Mouse (Mus musculus) midbrain, embryonic 15.5 days (tissue): Measurements from ENCODE around the gene Ereg. TPM values are rescaled to one million over a fixed set of nuclear protein-coding genes. Genes with fewer than 3 reads are reported as not detected.

Experiments
- ATAC-seq: fragments of 200-750 bp; cut with Nextera tagmentation; replicated peaks from 2 replicates; pipeline ENCODE4 v1.8.0; 2017; ENCODE audit warnings: moderate TSS enrichment
- H3K27ac ChIP-seq: fragments of 300-500 bp; sonication (generic); 2 replicates; pipeline ENCODE4 v1.5.1; 2015; ENCODE audit warnings: mild to moderate bottlenecking, inconsistent platforms
- H3K27me3 ChIP-seq: fragments of 300-500 bp; sonication (generic); replicated peaks from 2 replicates; pipeline ENCODE4 v1.6.1; 2015; ENCODE audit warnings: inconsistent platforms
- H3K36me3 ChIP-seq: fragments of 300-500 bp; sonication (generic); replicated peaks from 2 replicates; pipeline ENCODE4 v1.6.1; 2015; ENCODE audit warnings: inconsistent platforms
- H3K4me1 ChIP-seq: fragments of 300-500 bp; sonication (generic); 2 replicates; pipeline ENCODE4 v1.6.1; 2015; ENCODE audit warnings: inconsistent platforms
- H3K4me2 ChIP-seq: fragments of 300-500 bp; sonication (generic); 2 replicates; pipeline ENCODE4 v1.6.1; 2015; ENCODE audit warnings: inconsistent platforms, mild to moderate bottlenecking, moderate library complexity
- H3K4me3 ChIP-seq: fragments of 300-500 bp; sonication (generic); 2 replicates; pipeline ENCODE4 v1.5.1; 2015; ENCODE audit warnings: mild to moderate bottlenecking, inconsistent platforms
- H3K9ac ChIP-seq: fragments of 300-500 bp; sonication (generic); 2 replicates; pipeline ENCODE4 v1.6.1; 2015; ENCODE audit warnings: mild to moderate bottlenecking, inconsistent platforms
- H3K9me3 ChIP-seq: fragments of 300-500 bp; sonication (generic); 2 replicates; pipeline ENCODE4 v1.6.1; 2016; ENCODE audit warnings: inconsistent platforms
- WGBS: fragments of 180-500 bp; shearing (Covaris S2); methylation state at CpG from one replicate; pipeline ENCODE4 v1.1.7; 2015; ENCODE audit warnings: mixed read lengths; 5-methylcytosine and 5-hydroxymethylcytosine counted together
- polyA plus RNA-seq: library from polyadenylated mRNA; unstranded; fragments of >200 nt; fragmentation: Nextera tagmentation; extraction: Ambion mirVana; gene quantifications from 2 replicates; pipeline ENCODE4 v1.2.1, GENCODE M21; 2015

Ereg gene
- polyA plus RNA-seq, 1 experiment from 2014 or later = not detected

DNA sequence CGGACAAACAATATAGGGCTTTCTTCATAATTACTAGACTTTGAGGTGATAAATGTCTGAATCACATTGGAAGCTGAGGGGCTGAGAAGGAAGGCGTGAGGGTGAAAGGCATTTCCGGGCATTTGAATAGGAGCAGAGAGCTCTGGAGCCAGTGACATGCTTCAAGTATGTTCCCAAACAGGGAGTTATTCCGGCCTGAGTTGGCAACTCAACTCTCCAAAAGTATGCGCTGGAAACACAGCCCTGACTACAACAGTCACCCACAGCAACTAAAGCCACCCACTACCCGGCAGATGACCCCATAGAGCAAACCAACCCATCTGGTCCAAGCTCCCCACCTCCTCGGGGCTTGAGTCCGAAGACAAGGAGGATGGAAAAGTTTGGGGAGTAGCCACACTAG is 396 bp upstream of the Ereg start:
- peak overlapping the region; percentile 29 for H3K4me3 ChIP-seq
- no peaks in the 10 kb centered on the region for H3K36me3 ChIP-seq
- H3K4me2 ChIP-seq = peak overlapping the region; percentile 53
- 0 out of 2 replicates have a peak, but pooled peaks cover 3% of the 10 kb centered on the region for H3K4me1 ChIP-seq
- H3K27ac ChIP-seq = no peak overlapping the region
- 45% methylated on average over 8 of the region's 8 CpGs for WGBS
- H3K9me3 ChIP-seq = no peaks in the 10 kb centered on the region
- H3K27me3 ChIP-seq = peaks cover 8% of the 10 kb centered on the region
- ATAC-seq = no peak
- no peak overlapping the region for H3K9ac ChIP-seq

DNA sequence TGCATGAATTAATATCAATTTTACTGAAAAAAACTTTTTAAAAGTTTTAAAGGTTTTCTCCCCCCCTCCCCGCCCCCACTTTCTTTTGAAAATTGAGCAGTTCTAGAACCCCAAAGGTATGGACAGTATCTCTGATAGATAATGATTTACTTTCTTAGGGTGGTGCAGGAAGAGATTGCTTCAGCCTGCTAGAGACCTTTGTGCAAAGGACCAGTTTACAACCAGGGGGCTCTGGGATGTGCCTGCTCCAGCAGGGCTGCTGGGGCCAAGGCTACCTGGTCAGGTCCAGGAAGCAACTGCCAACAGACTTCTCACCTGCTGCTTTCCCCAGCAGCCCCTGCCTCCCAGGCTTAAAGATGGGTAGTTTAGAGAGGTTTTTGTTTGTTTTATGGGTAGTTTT is 599 bp downstream of the Ereg start:
- H3K27me3 ChIP-seq = peaks cover 8% of the 10 kb centered on the region
- H3K36me3 ChIP-seq = no peaks in the 10 kb centered on the region
- H3K9ac ChIP-seq = no peak overlapping the region
- H3K27ac ChIP-seq = no peak overlapping the region
- 0 out of 2 replicates have a peak, but pooled peaks cover 3% of the 10 kb centered on the region for H3K4me1 ChIP-seq
- WGBS = 44% methylated on average over 1 of the region's 1 CpGs
- peak overlapping the region; percentile 53 for H3K4me2 ChIP-seq
- H3K9me3 ChIP-seq = no peaks in the 10 kb centered on the region
- peak overlapping the region; percentile 29; the same call in 1 of the 2 replicates for H3K4me3 ChIP-seq
- peak; percentile 20; the same call in 1 of the 2 replicates for ATAC-seq

GRCm38 (mm10) chr5:91083016-91083415 is 8.6 kb downstream of the Ereg start:
- Histone ChIP-seq H3K9me3 (no peaks in the 10 kb centered on the region), H3K9ac (no peak overlapping the region), H3K4me1 (no peaks in the 10 kb centered on the region), H3K4me3 (no peak overlapping the region), H3K27me3 (no peaks in the 10 kb centered on the region), H3K36me3 (no peaks in the 10 kb centered on the region), H3K4me2 (no peak overlapping the region), H3K27ac (no peak overlapping the region)
- 92% methylated on average over 5 of the region's 5 CpGs for WGBS
- no peak for ATAC-seq

GRCm38 (mm10) chr5:91085291-91085690 is 10.9 kb downstream of the Ereg start:
- Histone ChIP-seq H3K4me2 (no peak overlapping the region), H3K9ac (no peak overlapping the region), H3K27me3 (no peaks in the 10 kb centered on the region), H3K4me1 (no peaks in the 10 kb centered on the region), H3K36me3 (no peaks in the 10 kb centered on the region), H3K4me3 (no peak overlapping the region), H3K9me3 (no peaks in the 10 kb centered on the region), H3K27ac (no peak overlapping the region)
- 81% methylated on average over 5 of the region's 5 CpGs for WGBS
- ATAC-seq = no peak

GRCm38 (mm10) chr5:91090301-91090700 is 15.9 kb downstream of the Ereg start:
- no peaks in the 10 kb centered on the region for H3K27me3 ChIP-seq
- H3K9me3 ChIP-seq = no peaks in the 10 kb centered on the region
- WGBS = 79% methylated on average over 3 of the region's 3 CpGs
- no peaks in the 10 kb centered on the region for H3K4me1 ChIP-seq
- H3K36me3 ChIP-seq = no peaks in the 10 kb centered on the region
- no peak overlapping the region for H3K4me3 ChIP-seq
- no peak overlapping the region for H3K27ac ChIP-seq
- no peak overlapping the region for H3K9ac ChIP-seq
- ATAC-seq = no peak
- H3K4me2 ChIP-seq = no peak overlapping the region

- ATAC-seq = no peak
- WGBS = 91% methylated on average over 10 of the region's 10 CpGs
- H3K9ac ChIP-seq = no peak overlapping the region
- no peaks in the 10 kb centered on the region for H3K4me1 ChIP-seq
- H3K4me2 ChIP-seq = no peak overlapping the region
- no peaks in the 10 kb centered on the region for H3K27me3 ChIP-seq
- H3K27ac ChIP-seq = no peak overlapping the region
- no peaks in the 10 kb centered on the region for H3K36me3 ChIP-seq
- H3K9me3 ChIP-seq = no peaks in the 10 kb centered on the region
- no peak overlapping the region for H3K4me3 ChIP-seq
Observed at GRCm38 (mm10) chr5:91097911-91098614, 23.6 kb downstream of the Ereg start.

DNA sequence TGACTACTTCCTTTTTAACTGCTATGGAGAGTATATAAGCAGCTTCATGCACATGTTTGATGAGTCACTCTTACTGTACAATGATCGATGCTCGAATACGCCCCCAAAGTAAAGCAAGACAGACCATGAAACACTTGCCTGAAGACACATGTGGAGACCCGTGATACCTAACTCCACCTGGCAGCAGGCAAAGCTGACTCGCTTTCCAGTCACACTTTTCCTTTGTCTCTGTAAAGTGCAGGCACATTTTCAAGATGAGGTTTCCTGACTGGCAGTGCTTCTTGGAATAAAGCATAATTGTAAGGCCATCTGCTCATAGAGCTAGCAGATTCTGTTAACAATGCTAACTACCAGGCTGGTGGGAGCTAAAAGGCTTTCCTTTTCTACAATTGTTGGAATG is 27.3 kb downstream of the Ereg start:
- Histone ChIP-seq H3K27ac (no peak overlapping the region), H3K4me2 (no peak overlapping the region), H3K4me3 (no peak overlapping the region), H3K27me3 (no peaks in the 10 kb centered on the region), H3K36me3 (no peaks in the 10 kb centered on the region), H3K4me1 (no peaks in the 10 kb centered on the region), H3K9me3 (no peaks in the 10 kb centered on the region), H3K9ac (no peak overlapping the region)
- 91% methylated on average over 5 of the region's 5 CpGs for WGBS
- no peak for ATAC-seq

- Histone ChIP-seq H3K4me2 (no peak overlapping the region), H3K36me3 (no peaks in the 10 kb centered on the region), H3K27ac (no peak overlapping the region), H3K4me1 (no peaks in the 10 kb centered on the region), H3K4me3 (no peak overlapping the region), H3K9me3 (no peaks in the 10 kb centered on the region), H3K27me3 (no peaks in the 10 kb centered on the region), H3K9ac (no peak overlapping the region)
- ATAC-seq = no peak
- 78% methylated on average over 7 of the region's 7 CpGs for WGBS
Observed at GRCm38 (mm10) chr5:91103943-91104665, 29.7 kb downstream of the Ereg start.

DNA sequence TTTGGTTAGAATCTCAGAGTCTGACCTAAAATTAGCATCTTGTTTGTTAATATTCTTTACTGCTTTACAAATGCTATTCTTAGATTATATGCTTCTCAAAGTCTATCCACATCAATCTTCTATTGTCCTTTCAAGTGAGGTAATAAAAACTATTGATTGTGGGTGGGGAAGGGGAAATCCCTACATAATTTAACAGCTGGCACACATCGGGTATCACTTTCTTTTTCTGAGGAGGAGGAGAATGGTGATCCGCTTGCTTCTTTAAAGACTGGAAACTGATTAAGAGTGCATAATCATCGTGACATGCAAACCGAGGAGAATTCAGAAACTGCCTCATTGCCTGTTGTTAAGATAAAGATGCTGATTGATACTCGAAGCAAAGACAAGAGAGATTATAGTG is 31.8 kb downstream of the Ereg start:
- no peak for ATAC-seq
- H3K27me3 ChIP-seq = no peaks in the 10 kb centered on the region
- H3K27ac ChIP-seq = no peak overlapping the region
- no peak overlapping the region for H3K9ac ChIP-seq
- 59% methylated on average over 5 of the region's 5 CpGs for WGBS
- H3K4me1 ChIP-seq = no peaks in the 10 kb centered on the region
- no peaks in the 10 kb centered on the region for H3K9me3 ChIP-seq
- H3K36me3 ChIP-seq = no peaks in the 10 kb centered on the region
- H3K4me2 ChIP-seq = no peak overlapping the region
- no peak overlapping the region for H3K4me3 ChIP-seq

DNA sequence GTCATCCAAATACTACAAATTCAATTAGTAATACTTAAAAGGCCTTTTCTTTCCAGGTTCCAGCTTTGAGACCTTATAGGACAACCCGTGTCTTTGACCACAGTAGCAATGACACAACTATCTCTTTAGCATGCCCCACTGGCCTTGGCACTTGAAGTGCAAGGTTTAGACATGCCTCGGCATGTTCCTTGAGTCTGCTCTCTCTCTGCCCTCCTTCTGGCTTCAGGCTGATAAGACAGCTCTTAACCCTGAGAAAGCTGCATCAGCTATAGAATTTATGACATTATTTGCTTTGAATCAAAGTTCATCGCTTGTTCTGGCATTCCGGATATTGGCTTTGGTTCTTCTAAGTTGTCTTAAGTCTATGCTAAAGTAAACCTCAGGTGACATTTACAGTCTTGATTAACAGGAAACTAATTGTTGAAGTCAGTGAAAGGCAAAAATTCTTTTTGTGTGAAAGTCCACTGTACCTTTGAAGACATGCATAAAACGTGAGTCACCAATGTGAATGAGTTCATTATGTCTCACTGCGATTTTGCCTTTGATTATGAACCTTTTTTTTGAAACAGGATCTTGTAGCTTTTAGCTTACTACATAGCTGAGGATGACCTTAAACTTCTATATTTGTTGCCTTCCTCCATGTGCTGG is 35.7 kb downstream of the Ereg start:
- Histone ChIP-seq H3K9me3 (no peaks in the 10 kb centered on the region), H3K4me2 (no peak overlapping the region), H3K4me3 (no peak overlapping the region), H3K9ac (no peak overlapping the region), H3K27ac (no peak overlapping the region), H3K4me1 (no peaks in the 10 kb centered on the region), H3K36me3 (no peaks in the 10 kb centered on the region), H3K27me3 (no peaks in the 10 kb centered on the region)
- 91% methylated on average over 6 of the region's 6 CpGs for WGBS
- ATAC-seq = no peak

DNA sequence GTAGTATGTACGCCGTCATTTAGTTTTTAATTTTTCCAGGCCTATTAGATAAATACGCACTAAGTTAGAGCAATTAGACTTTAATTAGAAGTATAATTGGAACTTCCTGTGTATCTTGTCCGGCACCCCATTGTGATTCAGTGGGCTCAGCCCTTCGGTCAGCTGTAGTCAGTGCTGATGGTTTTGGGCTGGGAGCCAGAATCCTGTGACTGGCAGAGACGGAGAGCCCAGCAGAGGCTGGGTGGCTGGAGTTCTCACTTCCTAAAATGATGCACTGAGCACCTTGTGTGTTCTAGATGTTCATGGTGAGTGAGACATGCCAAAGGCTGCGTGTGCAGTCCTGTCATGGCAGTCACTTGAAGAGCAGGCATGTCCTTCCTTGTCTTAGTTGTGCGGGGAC is 36.6 kb downstream of the Ereg start:
- Histone ChIP-seq H3K4me1 (no peaks in the 10 kb centered on the region), H3K9me3 (no peaks in the 10 kb centered on the region), H3K27me3 (no peaks in the 10 kb centered on the region), H3K27ac (no peak overlapping the region), H3K9ac (no peak overlapping the region), H3K4me3 (no peak overlapping the region), H3K4me2 (no peak overlapping the region), H3K36me3 (no peaks in the 10 kb centered on the region)
- WGBS = 85% methylated on average over 8 of the region's 8 CpGs
- ATAC-seq = no peak

- no peak for ATAC-seq
- H3K9ac ChIP-seq = no peak overlapping the region
- no peaks in the 10 kb centered on the region for H3K4me1 ChIP-seq
- 89% methylated on average over 2 of the region's 2 CpGs for WGBS
- no peak overlapping the region for H3K4me3 ChIP-seq
- H3K9me3 ChIP-seq = no peaks in the 10 kb centered on the region
- H3K36me3 ChIP-seq = no peaks in the 10 kb centered on the region
- H3K4me2 ChIP-seq = no peak overlapping the region
- H3K27ac ChIP-seq = no peak overlapping the region
- H3K27me3 ChIP-seq = no peaks in the 10 kb centered on the region
Observed at GRCm38 (mm10) chr5:91113967-91114366, 39.5 kb downstream of the Ereg start.
